Mouse (Mus musculus) heart, postnatal 25 days (tissue): ENCODE results near the gene Shroom3. TPM values are rescaled to one million over a fixed set of nuclear protein-coding genes. Genes with fewer than 3 reads are reported as not detected.

Source experiments
- microRNA-seq: library from miRNA; unstranded; fragments of <30 nt; microRNA quantifications from one replicate; pipeline ENCODE4 v1.2.0, GENCODE M21; 2022
- total RNA-seq, 2 experiments: library from RNA; stranded (reverse); gene quantifications; 2 replicates each; pipeline ENCODE4 v1.2.3; 2021

Shroom3 gene
- total RNA-seq, 2 experiments from 2014 or later = 32.7 to 33.9 TPM

Small RNA genes within 50 kb of the gene (microRNA-seq; reads per million reads assigned to microRNA genes)
- not detected for gene Mir1961

Other genes starting within 250 kb of the Shroom3 start
- gene Nup54, start 248.2 kb upstream of the Shroom3 start, total RNA-seq = 10 to 100 TPM; 16.5 to 17.0 TPM
- 10 to 100 TPM; 70.5 to 74.6 TPM for gene Scarb2, start 176.6 kb upstream of the Shroom3 start, total RNA-seq
- not detected for gene Fam47e, start 128.4 kb upstream of the Shroom3 start, total RNA-seq
- gene Stbd1, start 80.4 kb upstream of the Shroom3 start, total RNA-seq = 1 to 10 TPM; 1.2 to 1.5 TPM
- gene Ccdc158, start 8.2 kb upstream of the Shroom3 start, total RNA-seq = not detected